Mouse (Mus musculus): ENCODE data around the gene Slc10a1. TPM values are rescaled to one million over a fixed set of nuclear protein-coding genes. Genes with fewer than 3 reads are reported as not detected.

Gene Slc10a1
- polyA plus RNA-seq, 1 experiment from 2014 or later: 0.66 TPM

DNA sequence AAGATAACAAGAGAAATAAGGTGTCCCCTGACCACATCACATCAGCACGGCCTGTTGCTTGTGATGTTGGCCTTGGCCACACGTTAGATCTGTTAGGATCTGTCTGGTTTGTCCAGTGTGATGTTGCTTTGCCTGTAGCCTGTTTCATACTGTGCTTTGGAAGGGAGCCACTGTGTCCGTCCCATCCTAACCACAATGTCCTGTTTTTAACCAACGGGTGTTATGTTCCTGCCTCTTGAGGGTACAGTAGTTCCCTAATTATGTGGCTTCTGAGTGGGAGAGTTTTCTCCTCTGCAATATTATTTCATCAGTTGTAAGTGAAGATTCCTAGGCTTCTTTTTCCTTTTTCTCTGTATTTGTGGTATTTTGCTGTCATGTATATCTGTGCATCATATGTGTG lies 26.8 kb upstream of the Slc10a1 start:
- H3K4me3 ChIP-seq (ENCODE audit: low read depth, low read length): no peak overlapping the region
- H3K36me3 ChIP-seq (ENCODE audit: control insufficient read depth, insufficient read depth, low read length): no peaks in the 10 kb centered on the region
- H3K4me2 ChIP-seq (ENCODE audit: low read depth, low read length): no peak overlapping the region
- H3K9ac ChIP-seq (replicated peaks; ENCODE audit: low read depth, low read length): no peak overlapping the region
- H3K27me3 ChIP-seq (ENCODE audit: control insufficient read depth, insufficient read depth, low read length): no peaks in the 10 kb centered on the region
- no peaks in the 10 kb centered on the region for H3K9me3 ChIP-seq (ENCODE audit: control insufficient read depth, low read length)
- WGBS: 95% methylated on average over 4 of the region's 4 CpGs
- no peak overlapping the region for H3K27ac ChIP-seq (ENCODE audit: low read depth, low read length)
- no peaks in the 10 kb centered on the region for H3K4me1 ChIP-seq (ENCODE audit: control insufficient read depth, insufficient read depth, low read length)
- no peak for ATAC-seq (ENCODE audit: low read depth)

DNA sequence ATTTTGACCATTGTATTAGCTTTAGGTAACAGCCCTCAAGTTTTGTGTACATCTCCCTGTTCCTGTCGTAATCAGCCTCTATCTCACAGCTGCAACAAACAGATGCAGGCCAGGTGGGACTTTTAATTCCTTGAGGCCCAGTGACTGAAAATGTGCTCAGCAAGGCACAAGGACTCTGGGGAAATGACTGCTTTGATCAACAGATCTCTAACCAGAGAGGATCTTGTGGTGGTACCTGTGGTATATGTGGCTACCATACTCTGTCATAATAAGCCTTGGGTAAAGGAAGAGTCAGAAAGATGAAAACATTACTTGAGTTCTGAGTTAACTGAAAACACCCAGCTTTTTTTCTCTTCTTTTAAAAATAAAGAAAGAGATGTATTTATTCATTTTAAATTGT lies 25.3 kb upstream of the Slc10a1 start:
- H3K27me3 ChIP-seq (ENCODE audit: control insufficient read depth, insufficient read depth, low read length): no peaks in the 10 kb centered on the region
- H3K27ac ChIP-seq (ENCODE audit: low read depth, low read length): no peak overlapping the region
- no peak overlapping the region for H3K4me2 ChIP-seq (ENCODE audit: low read depth, low read length)
- no peaks in the 10 kb centered on the region for H3K4me1 ChIP-seq (ENCODE audit: control insufficient read depth, insufficient read depth, low read length)
- H3K9ac ChIP-seq (replicated peaks; ENCODE audit: low read depth, low read length): no peak overlapping the region
- H3K4me3 ChIP-seq (ENCODE audit: low read depth, low read length): no peak overlapping the region
- WGBS: 81% methylated on average over 1 of the region's 1 CpGs
- no peak for ATAC-seq (ENCODE audit: low read depth)
- no peaks in the 10 kb centered on the region for H3K36me3 ChIP-seq (ENCODE audit: control insufficient read depth, insufficient read depth, low read length)
- no peaks in the 10 kb centered on the region for H3K9me3 ChIP-seq (ENCODE audit: control insufficient read depth, low read length)

DNA sequence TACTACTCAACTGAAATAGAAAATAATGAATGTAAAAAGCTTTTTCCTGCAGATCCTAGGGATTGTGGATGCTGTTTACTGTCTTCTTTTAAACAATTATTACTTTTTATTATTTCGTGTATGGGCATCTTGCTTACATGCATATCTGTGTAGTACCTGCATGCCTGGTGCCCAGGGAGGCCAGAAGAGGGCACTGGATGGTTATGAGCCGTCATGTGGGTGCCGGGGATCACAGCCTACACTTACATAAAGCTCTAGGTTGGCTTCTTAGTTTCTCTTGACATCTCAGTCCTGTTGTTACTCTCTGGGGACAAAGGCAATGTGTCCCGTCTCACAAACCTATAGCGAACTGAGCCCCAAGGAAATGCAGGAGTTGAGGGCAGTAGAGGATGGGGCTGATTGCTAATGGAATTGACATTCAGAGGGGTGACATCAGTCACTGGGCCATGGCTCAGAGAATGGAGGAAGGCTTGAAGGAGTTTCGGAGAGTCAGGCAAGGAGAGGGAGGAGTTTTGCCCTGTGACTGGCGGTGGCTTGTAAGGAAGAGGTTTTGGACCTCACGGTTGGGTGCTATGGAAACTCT lies 24.1 kb upstream of the Slc10a1 start:
- Histone ChIP-seq H3K4me1 (ENCODE audit: control insufficient read depth, insufficient read depth, low read length) (no peaks in the 10 kb centered on the region), H3K4me3 (ENCODE audit: low read depth, low read length) (no peak overlapping the region), H3K36me3 (ENCODE audit: control insufficient read depth, insufficient read depth, low read length) (no peaks in the 10 kb centered on the region), H3K9ac (replicated peaks; ENCODE audit: low read depth, low read length) (no peak overlapping the region), H3K27ac (ENCODE audit: low read depth, low read length) (no peak overlapping the region), H3K4me2 (ENCODE audit: low read depth, low read length) (no peak overlapping the region), H3K27me3 (ENCODE audit: control insufficient read depth, insufficient read depth, low read length) (no peaks in the 10 kb centered on the region), H3K9me3 (ENCODE audit: control insufficient read depth, low read length) (no peaks in the 10 kb centered on the region)
- ATAC-seq (ENCODE audit: low read depth): no peak
- WGBS: 86% methylated on average over 8 of the region's 8 CpGs

DNA sequence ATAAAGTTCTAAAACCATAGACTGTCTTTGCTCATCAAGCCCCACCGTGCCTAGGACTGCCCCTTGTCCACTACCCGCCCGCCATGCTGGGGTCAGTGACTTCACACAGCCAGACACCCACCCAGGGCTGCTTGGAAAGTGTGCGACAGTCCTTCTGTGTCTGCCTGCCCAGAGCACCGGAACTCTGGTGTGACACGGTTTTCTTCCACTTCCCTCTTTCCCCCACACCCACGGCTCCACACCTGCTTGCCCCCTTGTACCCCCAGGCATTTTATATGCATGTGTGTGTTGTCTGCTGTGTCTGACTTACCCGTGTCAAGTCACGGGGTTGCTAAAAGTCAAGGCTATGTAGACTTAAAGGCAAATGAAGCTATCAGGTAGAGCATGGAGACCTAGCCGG lies 23.3 kb upstream of the Slc10a1 start:
- H3K36me3 ChIP-seq (ENCODE audit: control insufficient read depth, insufficient read depth, low read length): no peaks in the 10 kb centered on the region
- H3K9ac ChIP-seq (replicated peaks; ENCODE audit: low read depth, low read length): no peak overlapping the region
- no peak overlapping the region for H3K4me3 ChIP-seq (ENCODE audit: low read depth, low read length)
- no peaks in the 10 kb centered on the region for H3K4me1 ChIP-seq (ENCODE audit: control insufficient read depth, insufficient read depth, low read length)
- H3K4me2 ChIP-seq (ENCODE audit: low read depth, low read length): no peak overlapping the region
- 86% methylated on average over 10 of the region's 10 CpGs for WGBS
- no peaks in the 10 kb centered on the region for H3K27me3 ChIP-seq (ENCODE audit: control insufficient read depth, insufficient read depth, low read length)
- no peak for ATAC-seq (ENCODE audit: low read depth)
- H3K9me3 ChIP-seq (ENCODE audit: control insufficient read depth, low read length): no peaks in the 10 kb centered on the region
- H3K27ac ChIP-seq (ENCODE audit: low read depth, low read length): no peak overlapping the region

DNA sequence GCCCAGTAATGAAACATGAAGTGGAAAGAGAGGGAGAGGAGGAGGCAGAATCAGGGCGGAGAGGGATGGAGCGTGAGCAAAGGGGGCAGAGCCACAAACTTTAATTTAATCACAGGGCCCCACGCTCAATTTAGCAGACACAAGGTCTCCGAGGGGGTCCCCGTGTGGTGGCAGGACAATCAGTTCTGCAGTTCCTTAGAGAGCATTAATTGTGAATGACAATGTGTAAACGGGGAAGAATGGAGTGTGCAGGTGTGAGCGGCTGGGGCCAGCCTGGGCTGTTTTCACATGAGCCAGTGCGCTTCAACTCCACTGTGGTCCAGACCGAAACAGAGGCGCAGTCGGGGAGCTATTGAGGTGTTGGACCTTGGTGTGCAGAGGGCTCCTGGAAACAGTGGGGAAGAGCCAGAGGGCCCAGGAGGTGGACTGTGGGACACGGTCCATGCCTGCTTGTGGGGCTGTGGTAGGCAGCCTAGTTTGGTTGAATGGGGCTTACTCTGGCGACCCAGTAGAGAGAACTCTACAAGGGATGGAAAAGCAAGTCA lies 22.5 kb upstream of the Slc10a1 start:
- H3K4me2 ChIP-seq (ENCODE audit: low read depth, low read length): no peak overlapping the region
- H3K9me3 ChIP-seq (ENCODE audit: control insufficient read depth, low read length): no peaks in the 10 kb centered on the region
- no peaks in the 10 kb centered on the region for H3K36me3 ChIP-seq (ENCODE audit: control insufficient read depth, insufficient read depth, low read length)
- H3K9ac ChIP-seq (replicated peaks; ENCODE audit: low read depth, low read length): no peak overlapping the region
- no peaks in the 10 kb centered on the region for H3K27me3 ChIP-seq (ENCODE audit: control insufficient read depth, insufficient read depth, low read length)
- no peak overlapping the region for H3K27ac ChIP-seq (ENCODE audit: low read depth, low read length)
- no peaks in the 10 kb centered on the region for H3K4me1 ChIP-seq (ENCODE audit: control insufficient read depth, insufficient read depth, low read length)
- no peak for ATAC-seq (ENCODE audit: low read depth)
- no peak overlapping the region for H3K4me3 ChIP-seq (ENCODE audit: low read depth, low read length)
- 39% methylated on average over 13 of the region's 13 CpGs for WGBS

DNA sequence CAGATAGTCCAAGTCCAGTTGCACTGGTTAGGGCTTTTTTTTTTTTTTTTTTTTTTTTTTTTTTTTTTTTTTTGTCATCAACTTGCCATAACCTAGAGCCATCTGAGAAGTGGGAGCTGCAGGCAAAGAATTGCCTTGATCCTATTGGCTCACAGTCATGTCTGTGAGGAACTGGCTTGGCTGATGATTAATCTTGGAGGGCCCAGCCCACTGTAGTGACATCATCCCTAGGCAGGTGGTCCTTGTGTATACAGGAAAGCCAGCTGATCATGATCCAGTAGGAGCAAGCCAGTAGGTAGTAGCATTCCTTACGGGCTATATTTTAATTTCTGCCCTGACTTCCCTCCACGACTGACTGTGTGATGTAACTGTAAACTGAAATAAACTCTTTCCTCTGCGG lies 19.8 kb upstream of the Slc10a1 start:
- Histone ChIP-seq H3K4me3 (ENCODE audit: low read depth, low read length) (no peak overlapping the region), H3K9ac (replicated peaks; ENCODE audit: low read depth, low read length) (no peak overlapping the region), H3K27ac (ENCODE audit: low read depth, low read length) (no peak overlapping the region), H3K36me3 (ENCODE audit: control insufficient read depth, insufficient read depth, low read length) (no peaks in the 10 kb centered on the region), H3K27me3 (ENCODE audit: control insufficient read depth, insufficient read depth, low read length) (no peaks in the 10 kb centered on the region), H3K9me3 (ENCODE audit: control insufficient read depth, low read length) (no peaks in the 10 kb centered on the region), H3K4me2 (ENCODE audit: low read depth, low read length) (no peak overlapping the region), H3K4me1 (ENCODE audit: control insufficient read depth, insufficient read depth, low read length) (no peaks in the 10 kb centered on the region)
- 90% methylated on average over 3 of the region's 3 CpGs for WGBS
- ATAC-seq (ENCODE audit: low read depth): no peak

DNA sequence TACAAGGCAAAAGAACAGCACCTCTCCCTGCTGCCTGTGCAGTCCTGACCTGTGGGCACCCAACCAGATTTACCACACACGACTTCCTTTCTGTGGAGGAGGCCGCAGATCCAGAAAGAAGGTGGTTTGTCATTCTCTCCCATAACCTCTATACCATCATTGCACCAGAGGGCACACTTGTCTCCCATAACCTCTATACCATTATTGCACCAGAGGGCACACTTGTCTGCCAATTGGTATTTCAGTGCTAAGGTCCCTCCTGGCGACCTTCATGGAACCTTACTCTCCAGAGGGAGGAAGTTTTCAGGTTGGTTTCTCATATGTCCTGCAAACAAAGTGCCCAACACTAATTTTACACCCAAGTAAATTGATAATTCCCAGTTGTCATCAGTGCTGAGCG lies 18.1 kb upstream of the Slc10a1 start:
- H3K9me3 ChIP-seq (ENCODE audit: control insufficient read depth, low read length): no peaks in the 10 kb centered on the region
- 89% methylated on average over 4 of the region's 4 CpGs for WGBS

DNA sequence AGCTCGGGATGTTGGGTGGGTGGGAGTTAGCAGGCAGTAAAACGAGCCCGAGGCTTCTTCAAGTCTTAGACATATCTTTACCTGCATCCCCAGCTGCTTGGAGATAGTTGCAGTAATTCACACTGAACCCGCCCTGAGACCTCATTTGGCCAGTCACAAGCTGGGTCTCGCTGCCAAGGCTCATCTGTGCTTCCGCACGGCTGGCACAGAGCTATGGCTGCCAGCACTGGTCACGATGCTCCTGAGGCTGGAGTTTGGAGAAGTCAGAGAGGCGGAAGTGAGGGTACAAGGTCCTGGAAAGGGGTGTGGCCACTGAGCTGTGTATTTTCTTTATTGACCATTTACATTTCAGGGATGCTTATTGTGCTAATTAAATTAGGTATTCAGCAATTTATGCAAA lies 15.2 kb upstream of the Slc10a1 start:
- ATAC-seq (ENCODE audit: low read depth): no peak
- Histone ChIP-seq H3K4me1 (ENCODE audit: control insufficient read depth, insufficient read depth, low read length) (no peaks in the 10 kb centered on the region), H3K9ac (replicated peaks; ENCODE audit: low read depth, low read length) (no peak overlapping the region), H3K4me3 (ENCODE audit: low read depth, low read length) (no peak overlapping the region), H3K9me3 (ENCODE audit: control insufficient read depth, low read length) (no peaks in the 10 kb centered on the region), H3K27me3 (ENCODE audit: control insufficient read depth, insufficient read depth, low read length) (no peaks in the 10 kb centered on the region), H3K36me3 (ENCODE audit: control insufficient read depth, insufficient read depth, low read length) (no peaks in the 10 kb centered on the region), H3K27ac (ENCODE audit: low read depth, low read length) (no peak overlapping the region), H3K4me2 (ENCODE audit: low read depth, low read length) (no peak overlapping the region)
- WGBS: 73% methylated on average over 9 of the region's 9 CpGs

More for the DNA sequence above, 18.1 kb upstream of the Slc10a1 start:
- Histone ChIP-seq H3K27ac (ENCODE audit: low read depth, low read length) (no peak overlapping the region), H3K4me1 (ENCODE audit: control insufficient read depth, insufficient read depth, low read length) (no peaks in the 10 kb centered on the region), H3K9ac (replicated peaks; ENCODE audit: low read depth, low read length) (no peak overlapping the region), H3K27me3 (ENCODE audit: control insufficient read depth, insufficient read depth, low read length) (no peaks in the 10 kb centered on the region), H3K4me2 (ENCODE audit: low read depth, low read length) (no peak overlapping the region), H3K4me3 (ENCODE audit: low read depth, low read length) (no peak overlapping the region), H3K36me3 (ENCODE audit: control insufficient read depth, insufficient read depth, low read length) (no peaks in the 10 kb centered on the region)
- ATAC-seq (ENCODE audit: low read depth): no peak

DNA sequence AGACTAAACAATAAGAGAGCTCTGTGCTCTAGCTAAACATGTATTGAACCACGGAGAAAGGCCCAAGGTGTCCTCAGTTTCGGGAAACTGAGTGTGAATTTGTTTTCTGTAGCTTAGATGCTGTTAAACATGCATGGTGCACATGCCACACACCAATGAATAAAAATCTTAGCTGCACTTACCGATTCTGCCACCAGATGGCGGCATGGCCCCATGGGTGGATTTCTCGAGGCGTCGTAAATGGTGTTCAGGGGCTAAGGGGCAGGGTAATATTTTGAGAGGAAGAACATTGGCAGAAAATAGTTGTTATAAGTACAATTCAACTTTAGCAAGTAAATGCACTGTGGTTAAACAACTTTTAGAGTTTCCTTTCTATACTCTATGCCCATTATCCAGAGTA lies 13.8 kb upstream of the Slc10a1 start:
- WGBS: 1% methylated on average over 7 of the region's 7 CpGs
- no peak overlapping the region for H3K27ac ChIP-seq (ENCODE audit: low read depth, low read length)
- no peak overlapping the region for H3K9ac ChIP-seq (replicated peaks; ENCODE audit: low read depth, low read length)

More for the DNA sequence above, 13.8 kb upstream of the Slc10a1 start:
- no peak for ATAC-seq (ENCODE audit: low read depth)
- H3K36me3 ChIP-seq (ENCODE audit: control insufficient read depth, insufficient read depth, low read length): no peaks in the 10 kb centered on the region
- H3K4me1 ChIP-seq (ENCODE audit: control insufficient read depth, insufficient read depth, low read length): no peaks in the 10 kb centered on the region
- H3K27me3 ChIP-seq (ENCODE audit: control insufficient read depth, insufficient read depth, low read length): no peaks in the 10 kb centered on the region
- no peaks in the 10 kb centered on the region for H3K9me3 ChIP-seq (ENCODE audit: control insufficient read depth, low read length)
- no peak overlapping the region for H3K4me2 ChIP-seq (ENCODE audit: low read depth, low read length)
- no peak overlapping the region for H3K4me3 ChIP-seq (ENCODE audit: low read depth, low read length)

All from neural tube, embryonic 14.5 days (tissue).